ENCODE assay signal across 9 mouse cellular contexts in the genomic region with DNA sequence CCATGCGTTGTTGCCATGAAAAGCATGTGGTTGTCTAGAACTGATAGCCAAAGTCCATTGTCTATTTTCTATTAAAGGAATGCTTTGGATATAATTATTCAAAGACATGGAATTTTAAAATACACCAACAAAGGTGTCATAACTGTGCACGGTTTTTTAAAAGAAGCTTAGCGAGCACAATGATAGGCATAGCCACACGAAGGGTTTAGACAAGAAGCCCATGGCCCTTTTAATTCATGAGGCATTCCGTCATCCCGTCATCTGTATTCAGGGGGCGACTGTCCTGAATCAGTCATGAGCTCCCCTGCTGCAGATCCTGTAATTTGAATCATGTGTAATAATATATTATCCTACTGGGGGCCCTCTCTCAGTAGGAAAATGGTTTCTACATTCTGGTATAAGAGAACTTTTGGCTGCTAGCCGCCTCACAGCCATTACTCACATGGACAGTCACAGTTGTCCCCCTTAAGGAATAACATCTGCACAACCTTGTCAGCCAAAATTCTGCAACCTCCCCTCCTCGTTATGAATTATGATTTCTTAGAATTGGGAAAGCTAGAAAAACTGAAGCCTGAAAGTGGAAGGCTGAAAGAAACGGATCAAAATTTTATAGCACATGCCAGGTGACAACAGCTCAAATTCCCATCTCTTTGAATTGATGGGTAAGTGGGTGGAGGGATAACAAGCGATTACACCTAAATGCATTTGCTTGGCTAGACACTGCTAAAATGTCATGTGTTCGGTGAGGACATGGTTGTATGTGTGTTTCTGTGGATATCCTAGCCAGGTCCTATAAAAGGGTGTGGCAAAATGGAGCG.
DNase-seq lines count a peak whose midpoint lies in the region; ATAC-seq and TF ChIP-seq lines count a peak whose summit lies in the region.
"Had no signal": no experiment of that assay in that cellular context is flagged by ENCODE, and none has a peak within 500 bp of the region (broad histone marks: within the 10 kb centered on the region; RNA-seq: fewer than 3 reads in every experiment).

No protein-coding gene starts in this region.

- H3K9me3 ChIP-seq in neural tube, embryonic 15.5 days (replicated peaks), result no peaks in the 10 kb centered on the region
- H3K9me3 ChIP-seq: liver, embryonic 13.5 days had no signal

- H3K4me3 ChIP-seq in embryonic fibroblast, embryonic 13.5 days (ENCODE audit: insufficient read depth, low read length), result no peak overlapping the region
- H3K4me3 ChIP-seq in neural tube, embryonic 15.5 days (replicated peaks), result peak overlapping the region; percentile 40
- H3K4me3 ChIP-seq: liver, embryonic 13.5 days had no signal

- TF ChIP-seq POLR2A in embryonic fibroblast, embryonic 13.5 days (IDR thresholded peaks at IDR 0.05; ENCODE audit: low read depth, low read length), result no peak

- H3K36me3 ChIP-seq in neural tube, embryonic 15.5 days, result no peaks in the 10 kb centered on the region
- H3K36me3 ChIP-seq: liver, embryonic 13.5 days had no signal

- TF ChIP-seq CTCF in embryonic fibroblast, embryonic 13.5 days (IDR thresholded peaks at IDR 0.05; ENCODE audit: borderline replicate concordance, insufficient read depth, low read length), result no peak

- peak overlapping the region; percentile 18; the same call in 1 of the 2 replicates for H3K27ac ChIP-seq in embryonic fibroblast, embryonic 13.5 days (ENCODE audit: insufficient read depth, low read length)
- peak overlapping the region; percentile 94 for H3K27ac ChIP-seq in neural tube, embryonic 15.5 days (replicated peaks)
- H3K27ac ChIP-seq: liver, embryonic 13.5 days had no signal

- 12% methylated on average over 13 of the region's 13 CpGs for WGBS in neural tube, embryonic 15.5 days

- H3K4me1 ChIP-seq in embryonic fibroblast, embryonic 13.5 days (ENCODE audit: control insufficient read depth, insufficient read depth, low read length), result peaks cover 3% of the 10 kb centered on the region; the same call in 1 of the 2 replicates
- peaks cover 11% of the 10 kb centered on the region for H3K4me1 ChIP-seq in neural tube, embryonic 15.5 days
- H3K4me1 ChIP-seq: liver, embryonic 13.5 days had no signal

- peak overlapping the region; percentile 63 for H3K4me2 ChIP-seq in neural tube, embryonic 15.5 days
- H3K4me2 ChIP-seq: liver, embryonic 13.5 days had no signal

- peak overlapping the region; percentile 61 for H3K9ac ChIP-seq in neural tube, embryonic 15.5 days (replicated peaks)
- H3K9ac ChIP-seq: liver, embryonic 13.5 days had no signal

- ATAC-seq in neural tube, embryonic 15.5 days (ENCODE audit: low FRiP score), result peak; percentile 22

- DNase-seq in kidney, postnatal 4 days, result peak; percentile 60 to 67
- no peak for DNase-seq in kidney, adult 8-10 months
- DNase-seq in layer of hippocampus, postnatal 10 days (ENCODE audit: low spot score in 2 of 2), result peak; percentile 52 to 56
- no peak for DNase-seq in adrenal gland, adult 8-10 months
- DNase-seq in thymus, adult 18-20 months, result no peak
- no peak for DNase-seq in thymus, postnatal 10 days (ENCODE audit: low spot score in 2 of 2)
- DNase-seq: liver, embryonic 13.5 days had no signal

- H3K27me3 ChIP-seq in neural tube, embryonic 15.5 days (replicated peaks), result no peaks in the 10 kb centered on the region
- H3K27me3 ChIP-seq: liver, embryonic 13.5 days had no signal

Comparison
In these comparisons a context has a peak if more than half of its experiments do, and no peak if none do; other contexts are left out.
1. DNase-seq: peak in kidney, postnatal 4 days (2 of 2) and layer of hippocampus, postnatal 10 days (2 of 2); none in kidney, adult 8-10 months (0 of 2), adrenal gland, adult 8-10 months (single experiment), thymus, adult 18-20 months (0 of 2) and thymus, postnatal 10 days (0 of 2).